Mouse (Mus musculus) embryo, embryonic 9.5 days (tissue): ENCODE results near the gene Pvr.

Experiments used
- DNase-seq: peaks from one replicate; pipeline ENCODE4 v3.0.0-alpha.2; 2017; ENCODE audit errors: extremely low spot score

Pvr gene

DNA sequence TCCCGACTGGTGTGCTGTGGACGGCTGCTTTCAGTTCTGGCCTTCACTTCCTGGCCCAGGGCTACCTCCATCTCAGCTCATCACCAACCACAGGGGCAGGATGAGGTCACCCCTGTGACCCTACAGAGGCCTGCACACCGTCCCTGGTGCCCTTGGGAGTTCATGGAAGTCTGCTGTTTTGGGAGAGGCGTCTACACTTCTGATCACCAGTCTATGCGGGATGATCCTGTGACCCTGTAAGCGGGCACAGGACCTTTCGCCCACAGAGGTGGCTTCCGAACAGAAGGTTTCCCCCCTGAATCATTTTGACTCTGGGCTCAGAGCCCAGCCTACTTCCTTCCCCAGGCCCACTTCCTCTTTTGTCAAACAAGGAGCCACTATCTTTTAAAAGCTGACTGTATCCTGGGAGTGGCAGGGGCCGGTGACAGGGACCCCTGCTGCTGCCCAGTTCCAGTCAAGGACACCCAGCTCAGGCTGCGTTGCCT is 49.8 kb downstream of the Pvr start:
- no peak for DNase-seq

DNA sequence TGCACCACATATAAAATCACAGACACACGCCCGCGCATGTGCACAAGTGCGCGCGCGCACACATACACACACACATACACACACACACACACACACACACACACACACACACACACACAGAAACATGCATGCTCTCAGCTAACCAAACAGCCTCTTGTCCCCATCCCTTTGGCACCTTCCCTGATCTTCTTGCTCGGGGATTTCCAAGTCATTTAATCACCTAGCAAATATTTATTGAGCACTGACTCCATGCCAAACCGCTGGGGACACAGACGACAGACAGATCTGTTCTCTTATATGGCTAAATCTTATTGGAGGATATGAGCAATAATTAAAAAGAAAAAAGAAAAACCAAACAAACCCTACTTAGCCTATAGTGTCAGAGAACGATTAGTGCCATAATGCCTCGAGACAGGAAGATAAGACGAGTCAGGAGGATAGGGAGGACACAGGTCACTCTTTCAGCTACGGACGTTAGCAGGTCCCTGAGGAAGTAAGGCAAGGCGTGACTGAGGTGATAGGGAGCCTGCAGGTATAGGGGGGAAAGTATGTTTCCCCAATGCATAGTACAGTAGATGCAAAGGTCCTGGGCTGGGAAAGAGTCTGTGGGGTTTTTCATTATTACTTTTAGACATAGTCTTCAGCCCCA is 53.1 kb downstream of the Pvr start:
- DNase-seq = no peak

DNA sequence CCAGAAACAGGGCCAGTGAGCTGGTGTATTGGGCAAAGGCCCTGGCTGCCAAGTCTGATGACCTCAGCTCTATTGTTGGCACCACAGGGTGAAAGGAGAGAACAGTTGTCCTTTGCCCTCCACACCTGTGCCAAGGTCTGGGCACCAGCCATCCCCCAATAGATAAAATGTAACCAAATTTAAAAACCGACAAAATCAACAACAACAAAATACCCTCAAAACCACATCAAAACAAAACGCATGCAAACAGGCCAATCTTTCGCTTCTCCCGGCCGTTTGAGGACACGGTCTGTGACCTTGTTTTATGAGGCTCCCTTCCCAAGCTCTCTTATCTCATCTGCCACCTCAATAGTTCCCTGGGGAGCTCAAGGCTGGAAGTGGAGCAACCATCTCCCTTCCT is 54.5 kb downstream of the Pvr start:
- no peak for DNase-seq

DNA sequence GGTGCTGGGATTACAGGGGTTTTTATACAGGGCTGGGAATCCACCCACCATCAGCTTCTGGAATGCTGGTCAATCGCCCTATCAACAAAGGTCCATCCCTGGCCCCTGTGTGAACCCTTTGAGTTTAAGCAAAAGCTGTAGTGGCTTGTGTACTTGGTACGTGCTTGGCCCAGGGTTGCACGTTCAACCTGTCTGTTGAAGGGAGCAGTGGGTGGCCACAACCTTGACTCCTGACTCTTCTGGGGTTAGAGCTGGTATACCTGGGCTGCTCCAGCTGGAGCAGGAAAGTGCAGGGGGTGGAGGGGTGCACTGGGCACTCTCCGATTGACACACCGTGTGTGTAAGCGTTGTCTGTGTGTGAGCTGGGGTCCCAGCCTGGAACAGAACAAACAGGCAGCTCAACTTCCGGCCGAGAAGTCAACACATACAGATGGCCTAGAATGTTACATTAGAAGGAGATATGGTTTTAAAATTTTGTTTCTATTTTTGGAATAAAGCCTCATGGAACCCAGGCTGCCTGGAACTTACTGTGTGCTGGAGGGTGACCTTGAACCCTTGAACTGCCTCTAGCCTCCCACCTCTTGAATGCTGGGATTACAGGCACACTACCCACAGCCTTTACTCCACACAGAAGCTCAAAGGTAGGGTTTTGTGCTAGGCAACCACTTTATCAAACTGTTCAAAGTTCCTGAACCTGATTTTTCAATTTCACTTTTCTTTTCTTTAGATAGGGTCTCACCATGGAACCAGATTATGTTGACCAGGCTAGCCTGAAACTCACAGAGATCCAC is 55.5 kb downstream of the Pvr start:
- DNase-seq = no peak

DNA sequence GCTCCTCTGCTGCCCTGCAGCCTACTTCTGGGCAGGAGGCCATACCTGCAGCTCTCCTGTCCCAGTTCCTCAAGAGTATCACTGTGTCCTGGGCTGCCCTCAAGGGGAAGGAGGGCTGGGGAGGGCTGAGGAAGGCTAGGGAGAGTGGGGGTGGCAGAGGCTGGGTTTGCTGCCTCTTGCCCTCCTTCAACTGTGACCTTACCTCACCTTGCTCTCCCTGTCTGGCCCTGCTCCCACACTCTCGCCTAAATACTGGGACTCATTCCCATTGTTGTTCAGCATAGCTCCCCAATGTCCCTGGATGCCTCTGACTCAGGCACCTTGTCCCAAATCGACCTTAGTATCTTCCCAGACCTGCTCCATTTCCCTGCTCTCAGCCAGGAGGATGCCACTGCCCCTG is 56.7 kb downstream of the Pvr start:
- no peak for DNase-seq

DNA sequence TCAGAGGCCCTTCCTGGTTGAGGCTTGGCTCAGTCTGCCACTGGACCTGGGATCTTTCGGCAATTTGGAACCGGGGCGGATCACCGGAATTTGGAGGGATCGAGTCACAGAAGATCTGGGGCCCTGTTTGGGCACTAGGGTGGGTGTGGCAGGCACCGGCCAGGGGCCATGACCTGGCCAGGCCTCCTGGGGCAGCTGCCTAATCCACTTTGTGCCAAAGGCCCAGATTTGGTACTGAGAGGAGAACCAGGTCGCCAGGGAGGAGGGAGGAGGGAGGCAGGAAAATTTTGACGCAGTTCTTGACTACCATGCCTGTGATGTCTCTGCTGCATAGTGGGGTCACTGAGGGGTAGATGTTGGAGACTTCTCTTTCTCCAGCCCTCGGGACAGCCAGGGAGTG is 59.8 kb downstream of the Pvr start, which contains the start of gene Ceacam16:
Gene Ceacam16 (minus strand): TSS at position 101 of the 400 bp plus-strand sequence.
- no peak for DNase-seq

DNA sequence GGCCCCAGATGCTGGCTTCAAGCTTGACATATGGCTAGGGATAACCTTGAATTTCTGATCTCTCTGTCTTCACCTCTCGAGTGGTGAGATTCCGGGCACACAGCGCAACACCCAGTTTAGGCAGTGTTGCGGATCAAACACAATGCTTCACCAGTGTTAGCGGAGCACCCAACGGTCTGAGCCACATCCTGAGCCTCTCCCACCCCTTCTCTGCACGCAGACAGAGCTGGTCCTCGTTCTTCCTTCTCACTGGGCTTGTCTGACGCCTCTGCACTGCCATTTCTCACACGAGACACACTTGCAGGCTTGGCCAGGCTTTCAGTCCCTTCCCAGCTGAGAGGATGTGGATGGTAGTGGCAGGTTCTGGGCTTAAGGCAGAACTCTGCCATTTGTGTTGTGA is 61.2 kb downstream of the Pvr start:
- DNase-seq = no peak

DNA sequence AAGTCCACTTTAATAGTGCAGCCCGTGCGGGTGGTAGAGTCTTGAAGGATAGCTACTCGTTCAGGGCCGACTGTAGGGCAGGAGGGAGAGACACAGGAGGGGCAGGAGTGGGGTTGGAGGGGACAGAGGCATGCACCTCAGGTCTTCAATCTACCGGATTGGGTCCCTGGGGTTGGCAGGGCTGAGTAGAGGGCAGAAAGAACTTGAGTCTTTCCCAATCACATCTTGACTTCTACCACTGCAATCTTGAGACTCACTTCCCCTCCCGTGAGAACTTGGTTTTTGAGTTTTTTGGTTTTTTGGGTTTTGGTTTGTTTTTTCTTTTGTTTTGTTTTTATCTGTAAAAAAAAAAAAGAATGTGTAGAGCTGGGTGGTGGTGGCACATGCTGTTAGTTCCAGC is 64.7 kb downstream of the Pvr start:
- no peak for DNase-seq

DNA sequence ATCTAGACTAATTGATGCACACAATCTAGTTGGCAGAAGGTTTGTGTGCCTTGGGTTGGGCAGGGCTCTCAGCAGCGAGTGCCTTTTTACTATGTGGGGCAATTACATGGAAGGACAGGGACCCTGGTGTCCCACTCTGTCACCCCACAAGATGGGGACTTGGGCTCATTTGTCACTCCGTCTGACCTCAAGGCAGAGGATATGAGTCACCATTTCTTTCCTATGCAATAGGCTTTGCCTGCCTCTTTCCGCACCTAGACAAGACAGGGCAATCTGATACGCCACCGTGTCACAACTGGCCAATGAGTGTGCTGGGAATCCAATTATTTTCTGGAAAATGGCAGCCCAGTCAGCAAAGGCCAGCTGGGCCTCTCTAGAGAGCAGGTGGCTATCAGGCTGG is 65.3 kb downstream of the Pvr start:
- DNase-seq = no peak
